Mouse (Mus musculus): ENCODE results near the gene Uck2. TPM values are rescaled to one million over a fixed set of nuclear protein-coding genes. Genes with fewer than 3 reads are reported as not detected.

The Uck2 gene
- polyA plus RNA-seq, 1 experiment from 2014 or later, result 54.8 TPM

- 88% methylated on average over 17 of the region's 17 CpGs for WGBS
- H3K27me3 ChIP-seq (replicated peaks; ENCODE audit: control insufficient read depth, insufficient read depth, low read length), result no peaks in the 10 kb centered on the region
- H3K4me1 ChIP-seq (ENCODE audit: control insufficient read depth, insufficient read depth, low read length), result no peaks in the 10 kb centered on the region
- H3K4me2 ChIP-seq (ENCODE audit: low read depth, low read length), result no peak overlapping the region
- DNase-seq (ENCODE audit: low spot score) (no peak), ATAC-seq (ENCODE audit: low read depth) (no peak)
- H3K9ac ChIP-seq (ENCODE audit: low read depth, low read length), result no peak overlapping the region
- H3K27ac ChIP-seq (replicated peaks; ENCODE audit: low read depth, low read length), result no peak overlapping the region
- H3K36me3 ChIP-seq (ENCODE audit: control insufficient read depth, insufficient read depth, low read length), result peaks cover 57% of the 10 kb centered on the region
- H3K4me3 ChIP-seq (ENCODE audit: low read depth, low read length), result no peak overlapping the region
- H3K9me3 ChIP-seq (ENCODE audit: control insufficient read depth, low read length), result no peaks in the 10 kb centered on the region
Measured at GRCm38 (mm10) chr1:167230930-167231611, 54.0 kb downstream of the Uck2 start.

- Histone ChIP-seq H3K4me3 (ENCODE audit: low read depth, low read length) (no peak overlapping the region), H3K9me3 (ENCODE audit: control insufficient read depth, low read length) (no peaks in the 10 kb centered on the region), H3K27ac (replicated peaks; ENCODE audit: low read depth, low read length) (no peak overlapping the region), H3K27me3 (replicated peaks; ENCODE audit: control insufficient read depth, insufficient read depth, low read length) (no peaks in the 10 kb centered on the region), H3K36me3 (ENCODE audit: control insufficient read depth, insufficient read depth, low read length) (peaks cover 21% of the 10 kb centered on the region), H3K9ac (ENCODE audit: low read depth, low read length) (no peak overlapping the region), H3K4me2 (ENCODE audit: low read depth, low read length) (no peak overlapping the region), H3K4me1 (ENCODE audit: control insufficient read depth, insufficient read depth, low read length) (no peaks in the 10 kb centered on the region)
- 87% methylated on average over 9 of the region's 9 CpGs for WGBS
- DNase-seq (ENCODE audit: low spot score) (no peak), ATAC-seq (ENCODE audit: low read depth) (no peak)
Measured at GRCm38 (mm10) chr1:167222382-167223010, 62.6 kb downstream of the Uck2 start.

- WGBS, result 2% methylated on average over 5 of the region's 5 CpGs
- H3K27ac ChIP-seq (replicated peaks; ENCODE audit: low read depth, low read length), result no peak overlapping the region
- no peak overlapping the region for H3K4me2 ChIP-seq (ENCODE audit: low read depth, low read length)
- DNase-seq (ENCODE audit: low spot score) (peak; percentile 81), ATAC-seq (ENCODE audit: low read depth) (peak; percentile 70)
- no peak overlapping the region; the same call in 1 of the 2 replicates for H3K9ac ChIP-seq (ENCODE audit: low read depth, low read length)
- no peaks in the 10 kb centered on the region for H3K9me3 ChIP-seq (ENCODE audit: control insufficient read depth, low read length)
- H3K27me3 ChIP-seq (replicated peaks; ENCODE audit: control insufficient read depth, insufficient read depth, low read length), result no peaks in the 10 kb centered on the region
- H3K4me3 ChIP-seq (ENCODE audit: low read depth, low read length), result no peak overlapping the region
- peaks cover 13% of the 10 kb centered on the region for H3K36me3 ChIP-seq (ENCODE audit: control insufficient read depth, insufficient read depth, low read length)
- no peaks in the 10 kb centered on the region for H3K4me1 ChIP-seq (ENCODE audit: control insufficient read depth, insufficient read depth, low read length)
Measured at GRCm38 (mm10) chr1:167220303-167221174, 64.6 kb downstream of the Uck2 start.

- Histone ChIP-seq H3K9me3 (ENCODE audit: control insufficient read depth, low read length) (no peaks in the 10 kb centered on the region), H3K4me3 (ENCODE audit: low read depth, low read length) (no peak overlapping the region), H3K27me3 (replicated peaks; ENCODE audit: control insufficient read depth, insufficient read depth, low read length) (no peaks in the 10 kb centered on the region), H3K9ac (ENCODE audit: low read depth, low read length) (no peak overlapping the region), H3K36me3 (ENCODE audit: control insufficient read depth, insufficient read depth, low read length) (no peaks in the 10 kb centered on the region), H3K4me1 (ENCODE audit: control insufficient read depth, insufficient read depth, low read length) (no peaks in the 10 kb centered on the region), H3K27ac (replicated peaks; ENCODE audit: low read depth, low read length) (no peak overlapping the region), H3K4me2 (ENCODE audit: low read depth, low read length) (no peak overlapping the region)
- 66% methylated on average over 3 of the region's 3 CpGs for WGBS
- ATAC-seq (ENCODE audit: low read depth) (no peak), DNase-seq (ENCODE audit: low spot score) (no peak)
Measured at GRCm38 (mm10) chr1:167215460-167215859, 69.7 kb downstream of the Uck2 start.

- Histone ChIP-seq H3K9me3 (ENCODE audit: control insufficient read depth, low read length) (no peaks in the 10 kb centered on the region), H3K4me3 (ENCODE audit: low read depth, low read length) (no peak overlapping the region), H3K36me3 (ENCODE audit: control insufficient read depth, insufficient read depth, low read length) (no peaks in the 10 kb centered on the region), H3K9ac (ENCODE audit: low read depth, low read length) (no peak overlapping the region), H3K27ac (replicated peaks; ENCODE audit: low read depth, low read length) (no peak overlapping the region), H3K27me3 (replicated peaks; ENCODE audit: control insufficient read depth, insufficient read depth, low read length) (no peaks in the 10 kb centered on the region; the same call in 1 of the 2 replicates), H3K4me2 (ENCODE audit: low read depth, low read length) (no peak overlapping the region), H3K4me1 (ENCODE audit: control insufficient read depth, insufficient read depth, low read length) (no peaks in the 10 kb centered on the region)
- 100% methylated on average over 1 of the region's 1 CpGs for WGBS
- no peak for DNase-seq (ENCODE audit: low spot score)
- no peak for ATAC-seq (ENCODE audit: low read depth)
Measured at GRCm38 (mm10) chr1:167212710-167213109, 72.4 kb downstream of the Uck2 start.

- Histone ChIP-seq H3K36me3 (ENCODE audit: control insufficient read depth, insufficient read depth, low read length) (no peaks in the 10 kb centered on the region), H3K4me3 (ENCODE audit: low read depth, low read length) (no peak overlapping the region), H3K4me1 (ENCODE audit: control insufficient read depth, insufficient read depth, low read length) (no peaks in the 10 kb centered on the region), H3K9me3 (ENCODE audit: control insufficient read depth, low read length) (no peaks in the 10 kb centered on the region), H3K9ac (ENCODE audit: low read depth, low read length) (no peak overlapping the region), H3K27ac (replicated peaks; ENCODE audit: low read depth, low read length) (no peak overlapping the region), H3K27me3 (replicated peaks; ENCODE audit: control insufficient read depth, insufficient read depth, low read length) (no peaks in the 10 kb centered on the region; the same call in 1 of the 2 replicates), H3K4me2 (ENCODE audit: low read depth, low read length) (peak overlapping the region; percentile 20; the same call in 1 of the 2 replicates)
- DNase-seq (ENCODE audit: low spot score) (peak; percentile 45), ATAC-seq (ENCODE audit: low read depth) (peak; percentile 71)
- 18% methylated on average over 7 of the region's 7 CpGs for WGBS
Measured at GRCm38 (mm10) chr1:167211979-167212614, 73.0 kb downstream of the Uck2 start.

GRCm38 (mm10) chr1:167208816-167209215, 76.3 kb downstream of the Uck2 start:
- no peak for DNase-seq (ENCODE audit: low spot score)
- WGBS, result 37% methylated on average over 4 of the region's 4 CpGs
- Histone ChIP-seq H3K36me3 (ENCODE audit: control insufficient read depth, insufficient read depth, low read length) (no peaks in the 10 kb centered on the region), H3K27me3 (replicated peaks; ENCODE audit: control insufficient read depth, insufficient read depth, low read length) (no peaks in the 10 kb centered on the region; the same call in 1 of the 2 replicates), H3K4me3 (ENCODE audit: low read depth, low read length) (no peak overlapping the region), H3K27ac (replicated peaks; ENCODE audit: low read depth, low read length) (no peak overlapping the region), H3K4me2 (ENCODE audit: low read depth, low read length) (no peak overlapping the region), H3K4me1 (ENCODE audit: control insufficient read depth, insufficient read depth, low read length) (no peaks in the 10 kb centered on the region), H3K9ac (ENCODE audit: low read depth, low read length) (no peak overlapping the region), H3K9me3 (ENCODE audit: control insufficient read depth, low read length) (no peaks in the 10 kb centered on the region)
- ATAC-seq (ENCODE audit: low read depth), result no peak

GRCm38 (mm10) chr1:167205177-167205750, 79.9 kb downstream of the Uck2 start:
- Histone ChIP-seq H3K4me1 (ENCODE audit: control insufficient read depth, insufficient read depth, low read length) (no peaks in the 10 kb centered on the region), H3K9ac (ENCODE audit: low read depth, low read length) (no peak overlapping the region), H3K4me3 (ENCODE audit: low read depth, low read length) (no peak overlapping the region), H3K9me3 (ENCODE audit: control insufficient read depth, low read length) (no peaks in the 10 kb centered on the region), H3K4me2 (ENCODE audit: low read depth, low read length) (no peak overlapping the region), H3K27ac (replicated peaks; ENCODE audit: low read depth, low read length) (no peak overlapping the region), H3K27me3 (replicated peaks; ENCODE audit: control insufficient read depth, insufficient read depth, low read length) (no peaks in the 10 kb centered on the region; the same call in 1 of the 2 replicates), H3K36me3 (ENCODE audit: control insufficient read depth, insufficient read depth, low read length) (no peaks in the 10 kb centered on the region)
- WGBS, result 43% methylated on average over 8 of the region's 8 CpGs
- no peak for ATAC-seq (ENCODE audit: low read depth)
- DNase-seq (ENCODE audit: low spot score), result peak; percentile 60
